Mouse (Mus musculus): Measurements from ENCODE around the gene Ces4a. TPM values are rescaled to one million over a fixed set of nuclear protein-coding genes. Genes with fewer than 3 reads are reported as not detected.
"Not testable (repeated sequence)": the region's sequence is repeated elsewhere in the genome, so short reads cannot be mapped to it uniquely, and the experiment has no call there.

Ces4a gene
- not detected in 2 replicates for polyA plus RNA-seq (2015; fragmentation: Nextera tagmentation; extraction: Ambion mirVana)

- Histone ChIP-seq H3K4me1 (replicated peaks) (no peaks in the 10 kb centered on the region), H3K4me2 (no peak within 1 kb of the TSS), H3K4me3 (no peak within 1 kb of the TSS), H3K27me3 (no peaks in the 10 kb centered on the region), H3K36me3 (no peaks in the 10 kb centered on the region), H3K27ac (no peak within 1 kb of the TSS), H3K9me3 (replicated peaks) (no peaks in the 10 kb centered on the region), H3K9ac (no peak within 1 kb of the TSS)
- 77% methylated on average over 5 of the region's 5 CpGs for WGBS
- ATAC-seq (replicated peaks; ENCODE audit: insufficient number of reproducible peaks, insufficient read depth, low FRiP score, low read depth) = no peak
Observed at GRCm38 (mm10) chr8:105131509-105131908, at the start of gene Ces4a. TSS of gene Ces4a (plus strand) at chr8:105131800.

GRCm38 (mm10) chr8:105083449-105084050, 48.0 kb upstream of the Ces4a start, which contains the start of gene Ces3b:
TSS of gene Ces3b (plus strand) at chr8:105083753.
- Histone ChIP-seq H3K4me2 (peak within 1 kb of the TSS; percentile 47), H3K9ac (no peak within 1 kb of the TSS), H3K4me1 (replicated peaks) (peaks cover 6% of the 10 kb centered on the region), H3K36me3 (no peaks in the 10 kb centered on the region), H3K27me3 (no peaks in the 10 kb centered on the region), H3K27ac (peak within 1 kb of the TSS; percentile 72), H3K9me3 (replicated peaks) (no peaks in the 10 kb centered on the region), H3K4me3 (no peak within 1 kb of the TSS)
- ATAC-seq (replicated peaks; ENCODE audit: insufficient number of reproducible peaks, insufficient read depth, low FRiP score, low read depth) = peak; percentile 69; the same call in 1 of the 2 replicates
- WGBS = 30% methylated on average over 7 of the region's 7 CpGs

- WGBS = 75% methylated on average over 5 of the region's 5 CpGs
Observed at GRCm38 (mm10) chr8:105088166-105088565, 43.4 kb upstream of the Ces4a start.

GRCm38 (mm10) chr8:105088581-105088980, 43.0 kb upstream of the Ces4a start:
- Histone ChIP-seq H3K27me3 (no peaks in the 10 kb centered on the region), H3K4me3 (no peak overlapping the region), H3K27ac (no peak overlapping the region), H3K9me3 (replicated peaks) (no peaks in the 10 kb centered on the region), H3K9ac (no peak overlapping the region), H3K4me2 (no peak overlapping the region), H3K36me3 (no peaks in the 10 kb centered on the region), H3K4me1 (replicated peaks) (no peaks in the 10 kb centered on the region)
- 61% methylated on average over 4 of the region's 4 CpGs for WGBS
- ATAC-seq (replicated peaks; ENCODE audit: insufficient number of reproducible peaks, insufficient read depth, low FRiP score, low read depth) = no peak

More at GRCm38 (mm10) chr8:105088166-105088565, 43.4 kb upstream of the Ces4a start:
- not testable (repeated sequence) for H3K9ac ChIP-seq; H3K4me3 ChIP-seq; ATAC-seq (replicated peaks; ENCODE audit: insufficient number of reproducible peaks, insufficient read depth, low FRiP score, low read depth); H3K27ac ChIP-seq; H3K4me2 ChIP-seq; H3K27me3 ChIP-seq; H3K4me1 ChIP-seq (replicated peaks); H3K9me3 ChIP-seq (replicated peaks); H3K36me3 ChIP-seq

GRCm38 (mm10) chr8:105093992-105094391, 37.6 kb upstream of the Ces4a start:
- Histone ChIP-seq H3K4me3 (no peak overlapping the region), H3K36me3 (no peaks in the 10 kb centered on the region), H3K9ac (no peak overlapping the region), H3K4me1 (replicated peaks) (no peaks in the 10 kb centered on the region), H3K27ac (no peak overlapping the region), H3K27me3 (no peaks in the 10 kb centered on the region), H3K4me2 (no peak overlapping the region), H3K9me3 (replicated peaks) (no peaks in the 10 kb centered on the region)
- 81% methylated on average over 3 of the region's 3 CpGs for WGBS
- no peak for ATAC-seq (replicated peaks; ENCODE audit: insufficient number of reproducible peaks, insufficient read depth, low FRiP score, low read depth)

- not testable (repeated sequence) for ATAC-seq (replicated peaks; ENCODE audit: insufficient number of reproducible peaks, insufficient read depth, low FRiP score, low read depth); H3K27ac ChIP-seq; H3K9ac ChIP-seq; H3K4me1 ChIP-seq (replicated peaks); H3K36me3 ChIP-seq; H3K27me3 ChIP-seq; H3K4me2 ChIP-seq; H3K9me3 ChIP-seq (replicated peaks); H3K4me3 ChIP-seq
- WGBS = 73% methylated on average over 4 of the region's 4 CpGs
Observed at GRCm38 (mm10) chr8:105102101-105102785, 29.4 kb upstream of the Ces4a start.

- H3K4me3 ChIP-seq; H3K27ac ChIP-seq; H3K27me3 ChIP-seq; H3K4me1 ChIP-seq (replicated peaks); ATAC-seq (replicated peaks; ENCODE audit: insufficient number of reproducible peaks, insufficient read depth, low FRiP score, low read depth); H3K9ac ChIP-seq; H3K9me3 ChIP-seq (replicated peaks); H3K36me3 ChIP-seq; H3K4me2 ChIP-seq: not testable (repeated sequence)
- WGBS = 74% methylated on average over 5 of the region's 5 CpGs
Observed at GRCm38 (mm10) chr8:105103701-105104100, 27.9 kb upstream of the Ces4a start.

GRCm38 (mm10) chr8:105104220-105104619, 27.4 kb upstream of the Ces4a start:
- no peaks in the 10 kb centered on the region for H3K4me1 ChIP-seq (replicated peaks)
- 74% methylated on average over 3 of the region's 3 CpGs for WGBS
- ATAC-seq (replicated peaks; ENCODE audit: insufficient number of reproducible peaks, insufficient read depth, low FRiP score, low read depth) = no peak

GRCm38 (mm10) chr8:105129864-105130263, 1.7 kb upstream of the Ces4a start:
- no peak for ATAC-seq (replicated peaks; ENCODE audit: insufficient number of reproducible peaks, insufficient read depth, low FRiP score, low read depth)
- H3K4me1 ChIP-seq (replicated peaks) = no peaks in the 10 kb centered on the region
- H3K9me3 ChIP-seq (replicated peaks) = no peaks in the 10 kb centered on the region
- WGBS = 65% methylated on average over 9 of the region's 9 CpGs
- H3K27ac ChIP-seq = no peak overlapping the region
- H3K4me2 ChIP-seq = no peak overlapping the region
- H3K36me3 ChIP-seq = no peaks in the 10 kb centered on the region
- no peak overlapping the region for H3K9ac ChIP-seq
- no peaks in the 10 kb centered on the region for H3K27me3 ChIP-seq
- H3K4me3 ChIP-seq = no peak overlapping the region

More at GRCm38 (mm10) chr8:105104220-105104619, 27.4 kb upstream of the Ces4a start:
- H3K4me2 ChIP-seq = no peak overlapping the region
- H3K27me3 ChIP-seq = no peaks in the 10 kb centered on the region
- no peak overlapping the region for H3K27ac ChIP-seq
- H3K9me3 ChIP-seq (replicated peaks) = no peaks in the 10 kb centered on the region; the same call in 1 of the 2 replicates
- no peak overlapping the region for H3K9ac ChIP-seq
- no peak overlapping the region for H3K4me3 ChIP-seq
- no peaks in the 10 kb centered on the region for H3K36me3 ChIP-seq

- WGBS = 21% methylated on average over 4 of the region's 4 CpGs
- H3K4me2 ChIP-seq = no peak overlapping the region
- H3K4me1 ChIP-seq (replicated peaks) = 0 out of 2 replicates have a peak, but pooled peaks cover 2% of the 10 kb centered on the region
- H3K27ac ChIP-seq = no peak overlapping the region
- H3K9ac ChIP-seq = no peak overlapping the region
- no peaks in the 10 kb centered on the region for H3K9me3 ChIP-seq (replicated peaks)
- ATAC-seq (replicated peaks; ENCODE audit: insufficient number of reproducible peaks, insufficient read depth, low FRiP score, low read depth) = no peak
- H3K4me3 ChIP-seq = no peak overlapping the region
- H3K36me3 ChIP-seq = no peaks in the 10 kb centered on the region
- no peaks in the 10 kb centered on the region for H3K27me3 ChIP-seq
Observed at GRCm38 (mm10) chr8:105138423-105138822, 6.8 kb downstream of the Ces4a start.

- ATAC-seq (replicated peaks; ENCODE audit: insufficient number of reproducible peaks, insufficient read depth, low FRiP score, low read depth) = no peak
- Histone ChIP-seq H3K9me3 (replicated peaks) (no peaks in the 10 kb centered on the region), H3K27ac (no peak overlapping the region), H3K9ac (no peak overlapping the region), H3K36me3 (no peaks in the 10 kb centered on the region), H3K4me3 (no peak overlapping the region), H3K27me3 (no peaks in the 10 kb centered on the region), H3K4me1 (replicated peaks) (0 out of 2 replicates have a peak, but pooled peaks cover 2% of the 10 kb centered on the region), H3K4me2 (peak overlapping the region; percentile 26)
- 35% methylated on average over 19 of the region's 19 CpGs for WGBS
Observed at GRCm38 (mm10) chr8:105142395-105142794, 10.8 kb downstream of the Ces4a start.

Data from heart, embryonic 15.5 days (tissue).